ENCODE assay signal across 22 mouse cellular contexts in the genomic region with DNA sequence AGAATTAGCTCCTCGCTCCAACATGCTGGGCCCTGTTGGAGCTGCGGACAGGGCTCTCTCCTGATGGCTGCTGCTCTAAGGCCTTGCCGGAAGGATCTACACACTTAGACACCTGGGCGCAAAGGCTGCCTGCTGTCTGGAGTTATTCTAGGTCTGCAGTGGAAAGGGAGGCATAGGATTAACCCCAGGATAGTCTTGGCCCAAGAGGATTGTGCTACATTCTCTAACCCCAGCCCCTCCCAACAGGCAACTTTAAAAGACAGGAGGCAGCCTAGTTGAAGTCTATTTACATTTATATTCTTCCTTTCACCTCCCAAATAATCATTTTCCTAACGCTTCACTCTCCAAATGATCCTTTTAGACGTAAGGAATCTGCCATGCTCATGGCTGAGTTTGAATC. TPM values are rescaled to one million over a fixed set of nuclear protein-coding genes. Genes with fewer than 3 reads are reported as not detected.
DNase-seq lines count a peak whose midpoint lies in the region; ATAC-seq and TF ChIP-seq lines count a peak whose summit lies in the region.
"Had no signal": no experiment of that assay in that cellular context is flagged by ENCODE, and none has a peak within 500 bp of the region (broad histone marks: within the 10 kb centered on the region; RNA-seq: fewer than 3 reads in every experiment).

No protein-coding gene starts in this region.

- H3K4me3 ChIP-seq in midbrain, embryonic 11.5 days (ENCODE audit: low read depth, low read length) = no peak overlapping the region
- H3K4me3 ChIP-seq in midbrain, embryonic 16.5 days (ENCODE audit: low read depth, low read length) = no peak overlapping the region
- H3K4me3 ChIP-seq in E14TG2a.4 (replicated peaks; ENCODE audit: low read length) = 0 out of 2 replicates have a peak overlapping the region, but pooled peaks have one; percentile 10
- no peak overlapping the region for H3K4me3 ChIP-seq in gastrocnemius, adult 2 months
- H3K4me3 ChIP-seq in hindbrain, embryonic 10.5 days = no peak overlapping the region
- H3K4me3 ChIP-seq: embryonic facial prominence, embryonic 10.5 days; embryonic facial prominence, embryonic 12.5 days; forebrain, embryonic 13.5 days; forebrain, embryonic 15.5 days had no signal

- H3K27me3 ChIP-seq in midbrain, embryonic 11.5 days (ENCODE audit: control insufficient read depth, insufficient read depth, low read length) = no peaks in the 10 kb centered on the region
- H3K27me3 ChIP-seq in midbrain, embryonic 16.5 days (ENCODE audit: control insufficient read depth, insufficient read depth, low read depth, low read length) = peaks cover 5% of the 10 kb centered on the region; the same call in 1 of the 2 replicates
- peaks cover 6% of the 10 kb centered on the region; the same call in 1 of the 2 replicates for H3K27me3 ChIP-seq in E14TG2a.4 (ENCODE audit: insufficient read depth, low read length)
- no peaks in the 10 kb centered on the region for H3K27me3 ChIP-seq in hindbrain, embryonic 10.5 days (ENCODE audit: insufficient read depth, poor library complexity, severe bottlenecking)
- H3K27me3 ChIP-seq: embryonic facial prominence, embryonic 12.5 days; forebrain, embryonic 13.5 days; forebrain, embryonic 15.5 days had no signal

- H3K9ac ChIP-seq in midbrain, embryonic 11.5 days (ENCODE audit: low read length) = no peak overlapping the region
- H3K9ac ChIP-seq in midbrain, embryonic 16.5 days (ENCODE audit: low read depth, low read length) = no peak overlapping the region
- H3K9ac ChIP-seq: embryonic facial prominence, embryonic 12.5 days; forebrain, embryonic 13.5 days; forebrain, embryonic 15.5 days; forebrain, postnatal 0 days had no signal

- no peak for ATAC-seq in midbrain, embryonic 11.5 days (ENCODE audit: low FRiP score)
- no peak for ATAC-seq in midbrain, embryonic 16.5 days
- ATAC-seq: activated CD4-positive, CD25-positive, alpha-beta regulatory T cell, adult 4 months; forebrain, embryonic 13.5 days; forebrain, embryonic 15.5 days; forebrain, postnatal 0 days; Patski had no signal

- H3K4me2 ChIP-seq in midbrain, embryonic 11.5 days = no peak overlapping the region
- H3K4me2 ChIP-seq in midbrain, embryonic 16.5 days (ENCODE audit: low read length) = no peak overlapping the region
- H3K4me2 ChIP-seq: embryonic facial prominence, embryonic 12.5 days; forebrain, embryonic 13.5 days; forebrain, embryonic 15.5 days had no signal

- no peaks in the 10 kb centered on the region for H3K9me3 ChIP-seq in midbrain, embryonic 11.5 days (ENCODE audit: control insufficient read depth, low read length)
- H3K9me3 ChIP-seq in midbrain, embryonic 16.5 days (replicated peaks; ENCODE audit: control insufficient read depth, low read length, poor library complexity, severe bottlenecking) = no peaks in the 10 kb centered on the region
- no peaks in the 10 kb centered on the region for H3K9me3 ChIP-seq in E14TG2a.4 (ENCODE audit: low read length)
- H3K9me3 ChIP-seq in hindbrain, embryonic 10.5 days = no peaks in the 10 kb centered on the region
- H3K9me3 ChIP-seq: embryonic facial prominence, embryonic 10.5 days; embryonic facial prominence, embryonic 12.5 days; forebrain, embryonic 13.5 days; forebrain, embryonic 15.5 days; G1E had no signal

- H3K27ac ChIP-seq in midbrain, embryonic 11.5 days (ENCODE audit: low read depth, low read length) = no peak overlapping the region
- H3K27ac ChIP-seq in midbrain, embryonic 16.5 days (ENCODE audit: low read length) = no peak overlapping the region
- H3K27ac ChIP-seq in gastrocnemius, adult 2 months = no peak overlapping the region
- no peak overlapping the region for H3K27ac ChIP-seq in hindbrain, embryonic 10.5 days
- H3K27ac ChIP-seq: embryonic facial prominence, embryonic 10.5 days; embryonic facial prominence, embryonic 12.5 days; forebrain, embryonic 13.5 days; forebrain, embryonic 15.5 days had no signal

- intact Hi-C loops in gastrocnemius, adult 2 months (cut with DNase I) = no loop called here

- peak; percentile 41 for DNase-seq in midbrain, embryonic 11.5 days (ENCODE audit: low spot score, missing footprints)
- peak; percentile 25 for DNase-seq in R1 (ENCODE audit: low read depth, low spot score)
- DNase-seq in gastrocnemius, adult 2 months = no peak
- no peak for DNase-seq in hindbrain, embryonic 10.5 days (ENCODE audit: low spot score)
- DNase-seq: adrenal gland, adult 8-10 months; adrenal gland, postnatal 14 days; adrenal gland, postnatal 36 days; cerebellum, adult 11-12 months; cerebellum, adult 2 months; cerebellum, adult 9-10 months; cerebellum, postnatal 10 days; cerebellum, postnatal 25 days; forebrain, postnatal 0 days had no signal

- H3K36me3 ChIP-seq in midbrain, embryonic 11.5 days (ENCODE audit: control insufficient read depth, insufficient read depth, low read length) = no peaks in the 10 kb centered on the region
- H3K36me3 ChIP-seq in midbrain, embryonic 16.5 days (ENCODE audit: control insufficient read depth, insufficient read depth, low read length) = no peaks in the 10 kb centered on the region
- H3K36me3 ChIP-seq in E14TG2a.4 (ENCODE audit: insufficient read depth, low read length) = no peaks in the 10 kb centered on the region
- no peaks in the 10 kb centered on the region for H3K36me3 ChIP-seq in hindbrain, embryonic 10.5 days
- H3K36me3 ChIP-seq: embryonic facial prominence, embryonic 10.5 days; embryonic facial prominence, embryonic 12.5 days; forebrain, embryonic 15.5 days; G1E had no signal

- TF ChIP-seq CTCF in E14TG2a.4 (conservative IDR thresholded peaks at IDR 0.05; ENCODE audit: low read length) = no peak
- no peak for TF ChIP-seq CTCF in gastrocnemius, adult 2 months (IDR thresholded peaks at IDR 0.05)

- no peaks in the 10 kb centered on the region for H3K4me1 ChIP-seq in midbrain, embryonic 11.5 days (ENCODE audit: control insufficient read depth, insufficient read depth, low read length)
- H3K4me1 ChIP-seq in midbrain, embryonic 16.5 days (ENCODE audit: control insufficient read depth, insufficient read depth, low read length) = no peaks in the 10 kb centered on the region
- H3K4me1 ChIP-seq in E14TG2a.4 (replicated peaks; ENCODE audit: low read depth, low read length) = peaks cover 20% of the 10 kb centered on the region
- H3K4me1 ChIP-seq in hindbrain, embryonic 10.5 days (replicated peaks) = 0 out of 2 replicates have a peak, but pooled peaks cover under 1% of the 10 kb centered on the region
- H3K4me1 ChIP-seq: embryonic facial prominence, embryonic 10.5 days; embryonic facial prominence, embryonic 12.5 days had no signal

- WGBS in midbrain, embryonic 11.5 days = 86% methylated on average over 6 of the region's 6 CpGs
- WGBS in midbrain, embryonic 16.5 days = 80% methylated on average over 6 of the region's 6 CpGs
- 86% methylated on average over 6 of the region's 6 CpGs for WGBS in hindbrain, embryonic 10.5 days

RNA-seq across cellular contexts. Expression of gene Tarsl2, which starts 8.9 kb away (rescaled TPM):
- polyA plus RNA-seq in midbrain, embryonic 11.5 days (2014; fragmentation: Nextera tagmentation; extraction: Ambion mirVana) = 11.7 and 12.0 TPM in 2 replicates
- polyA plus RNA-seq in midbrain, embryonic 16.5 days (2015; fragmentation: Nextera tagmentation; extraction: Ambion mirVana) = 19.2 TPM in 2 replicates
- 10 to 100 TPM; 59.2 to 67.0 TPM for total RNA-seq in gastrocnemius, adult 2 months (2021)
- polyA plus RNA-seq in hindbrain, embryonic 10.5 days (2016; fragmentation: Nextera tagmentation; extraction: Ambion mirVana) = 6.3 and 7.3 TPM in 2 replicates

RNA-seq across cellular contexts. Expression of gene Tm2d3, which starts 55.1 kb away (rescaled TPM):
- 67.0 and 68.8 TPM in 2 replicates for polyA plus RNA-seq in midbrain, embryonic 11.5 days (2014; fragmentation: Nextera tagmentation; extraction: Ambion mirVana)
- polyA plus RNA-seq in midbrain, embryonic 16.5 days (2015; fragmentation: Nextera tagmentation; extraction: Ambion mirVana) = 85.6 and 89.8 TPM in 2 replicates
- 10 to 100 TPM; 10.8 to 12.6 TPM for total RNA-seq in gastrocnemius, adult 2 months (2021)
- 80.0 and 81.1 TPM in 2 replicates for polyA plus RNA-seq in hindbrain, embryonic 10.5 days (2016; fragmentation: Nextera tagmentation; extraction: Ambion mirVana)

Comparison
In these comparisons a context has a peak if more than half of its experiments do, and no peak if none do; other contexts are left out.
1. DNase-seq: peak in midbrain, embryonic 11.5 days (single experiment) and R1 (single experiment); none in gastrocnemius, adult 2 months (single experiment) and hindbrain, embryonic 10.5 days (single experiment).